Mouse (Mus musculus) liver, postnatal 0 days (tissue): ENCODE measurements around the gene Suclg2.

Source experiments
- CTCF ChIP-seq: sonication (generic); IDR thresholded peaks from 2 replicates; pipeline ENCODE4 v1.5.1; 2016; ENCODE audit warnings: antibody characterized with exemption, low read depth
- EP300 ChIP-seq: IDR thresholded peaks from 2 replicates; pipeline ENCODE4 v1.6.1; 2016; ENCODE audit warnings: antibody characterized with exemption, low read depth, mild to moderate bottlenecking

DNA sequence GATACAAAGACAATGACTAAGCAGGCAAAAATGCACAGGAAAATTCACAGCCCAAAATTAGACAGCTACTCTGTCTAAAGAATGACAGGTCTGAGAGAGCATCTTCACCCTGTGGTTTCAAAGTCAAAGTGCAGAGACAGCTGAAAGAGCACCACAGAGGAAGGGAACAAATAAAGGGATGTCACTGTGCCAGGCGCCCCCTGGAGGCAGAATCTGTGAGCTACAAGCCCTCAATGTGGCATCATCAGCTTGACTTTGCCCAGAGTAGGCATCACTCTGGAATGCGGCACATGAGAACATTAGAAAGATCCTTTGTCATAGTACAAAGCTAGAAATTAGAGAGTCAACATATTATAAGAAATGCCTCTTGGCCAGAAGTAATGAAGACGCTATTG, 49.3 kb downstream of the Suclg2 start:
- TF ChIP-seq CTCF (peak; percentile 72), EP300 (no peak)
